16 mouse cellular contexts compared by ENCODE assay signal in genomic region chr14:118723920-118724693, GRCm38 (mm10). TPM values are rescaled to one million over a fixed set of nuclear protein-coding genes. Genes with fewer than 3 reads are reported as not detected.
DNase-seq lines count a peak whose midpoint lies in the region; ATAC-seq lines count a peak whose summit lies in the region.
"Had no signal": no experiment of that assay in that cellular context is flagged by ENCODE, and none has a peak within 500 bp of the region (broad histone marks: within the 10 kb centered on the region; RNA-seq: fewer than 3 reads in every experiment).

No protein-coding gene starts in this region.

- DNase-seq in adrenal gland, postnatal 14 days = peak; percentile 49
- no peak for DNase-seq in adrenal gland, postnatal 4 days (ENCODE audit: low spot score in 2 of 2)
- peak; percentile 28 to 44 for DNase-seq in layer of hippocampus, adult 18-20 months (ENCODE audit: low spot score in 2 of 2)
- DNase-seq in layer of hippocampus, adult 11-12 months (ENCODE audit: low spot score) = no peak
- DNase-seq in cerebellum, adult 9-10 months = peak; percentile 64
- DNase-seq in ovary, postnatal 14 days (ENCODE audit: low spot score) = no peak
- no peak for DNase-seq in yolk sac, embryonic 10.5 days (ENCODE audit: low spot score)
- DNase-seq: kidney, postnatal 4 days; left cerebral cortex, postnatal 4 days; liver; lung, postnatal 14 days; right cerebral cortex, postnatal 25 days had no signal

- peak; percentile 46 to 51; a peak in 2 of 4 replicates for ATAC-seq in hematopoietic stem cell, adult 5-6 weeks (replicated peaks in 1 of 2; ENCODE audit: insufficient read depth in 1 of 2, low FRiP score in 2 of 2, low TSS enrichment in 1 of 2, low read depth in 1 of 2, poor library complexity in 2 of 2, severe bottlenecking in 2 of 2)
- ATAC-seq: forebrain, embryonic 15.5 days; intestine, embryonic 15.5 days; midbrain, embryonic 15.5 days had no signal

RNA-seq across cellular contexts. Expression of gene Abcc4, which starts 18.1 kb away (rescaled TPM):
- 9.4 and 10.4 TPM in 2 replicates for total RNA-seq in adrenal gland, postnatal 14 days (2021)
- 10 to 100 TPM in 1 of 2 experiments, 1 to 10 TPM in 1; 7.3 to 10.1 TPM for total RNA-seq in adrenal gland, postnatal 4 days (2021)
- 1 to 10 TPM; 7.1 to 8.2 TPM for total RNA-seq in layer of hippocampus, adult 18-20 months (2021)
- total RNA-seq in hematopoietic stem cell, adult 5-6 weeks (2017) = 13.3 and 18.1 TPM in 2 replicates

Comparison
In these comparisons a context has a peak if more than half of its experiments do, and no peak if none do; other contexts are left out.
1. DNase-seq: peak in adrenal gland, postnatal 14 days (single experiment), layer of hippocampus, adult 18-20 months (2 of 2) and cerebellum, adult 9-10 months (single experiment); none in adrenal gland, postnatal 4 days (0 of 2), layer of hippocampus, adult 11-12 months (single experiment), ovary, postnatal 14 days (single experiment) and yolk sac, embryonic 10.5 days (single experiment).